Mouse (Mus musculus) c-Kit-negative CD71-positive TER-119-positive erythroid progenitor cells, embryonic 14.5 days (primary cell): ENCODE results near the gene Sel1l2.
"Not testable (repeated sequence)": the region's sequence is repeated elsewhere in the genome, so short reads cannot be mapped to it uniquely, and the experiment has no call there.

Experiments used
- DNase-seq: peaks from one replicate; pipeline ENCODE4 v3.0.0-alpha.2; 2013; ENCODE audit warnings: low read depth, low spot score

The Sel1l2 gene

DNA sequence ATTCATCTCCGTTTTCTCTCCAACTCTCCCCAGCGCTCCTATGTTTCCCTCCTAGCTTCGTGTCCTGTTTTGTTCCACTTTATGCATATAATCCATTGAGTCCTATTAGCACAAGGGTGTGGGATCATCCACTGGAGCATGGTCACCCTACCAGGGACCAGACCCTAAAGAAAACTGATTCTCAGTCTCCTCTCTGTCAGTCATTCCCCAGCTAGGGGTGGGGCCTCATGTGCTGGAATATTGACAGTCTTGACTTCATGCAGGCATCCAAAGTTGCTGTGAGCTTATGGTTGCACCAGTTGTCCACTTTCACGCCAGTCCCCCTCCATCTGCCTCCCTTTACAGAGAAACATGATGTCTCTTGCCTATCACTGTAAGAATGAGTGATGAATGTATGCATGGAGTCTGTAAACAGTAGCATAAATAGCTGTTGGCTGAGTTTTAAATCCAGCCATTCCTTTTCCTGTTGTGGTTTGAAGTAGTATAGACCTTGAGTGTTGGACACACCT lies 174.9 kb downstream of the Sel1l2 start:
- no peak for DNase-seq

DNA sequence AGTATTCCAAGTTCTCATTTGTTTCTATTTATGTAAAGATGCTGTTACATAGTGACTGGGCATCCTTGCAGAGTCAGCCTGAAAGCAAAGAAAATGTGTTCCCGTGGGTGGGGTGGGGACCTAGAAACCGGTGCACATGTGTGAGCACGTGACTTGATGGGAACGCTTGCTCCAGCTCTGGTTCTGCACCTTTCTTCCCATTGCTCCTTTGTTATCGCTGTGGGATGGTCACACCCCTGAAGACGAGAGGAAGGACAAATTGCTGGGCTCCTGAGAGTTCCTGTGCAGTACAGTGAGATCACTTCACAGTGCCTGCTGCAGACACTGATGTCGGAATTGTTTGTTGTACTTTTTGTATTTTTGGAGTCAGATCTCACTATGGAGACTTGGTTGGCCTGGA lies 185.8 kb downstream of the Sel1l2 start:
- DNase-seq: no peak

DNA sequence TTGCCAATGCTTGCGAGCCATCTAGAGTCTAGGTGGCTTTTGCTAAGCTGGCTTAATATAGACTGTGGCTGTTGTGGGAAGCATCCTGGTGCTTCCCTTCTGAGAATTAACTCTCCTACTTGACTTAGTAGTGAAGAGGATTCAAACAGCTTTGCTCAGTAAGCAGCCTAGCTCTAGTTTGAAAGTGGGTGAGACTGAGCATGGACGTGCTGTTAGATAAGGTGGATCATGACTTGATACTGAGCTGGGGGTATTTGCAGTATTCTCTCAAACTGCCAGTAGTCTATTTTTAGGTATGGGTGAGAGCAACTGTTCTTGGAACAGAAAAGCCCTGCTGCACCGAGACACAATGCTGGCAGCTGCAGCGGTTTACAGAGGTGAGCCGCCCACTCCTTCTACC lies 186.9 kb downstream of the Sel1l2 start:
- no peak for DNase-seq

DNA sequence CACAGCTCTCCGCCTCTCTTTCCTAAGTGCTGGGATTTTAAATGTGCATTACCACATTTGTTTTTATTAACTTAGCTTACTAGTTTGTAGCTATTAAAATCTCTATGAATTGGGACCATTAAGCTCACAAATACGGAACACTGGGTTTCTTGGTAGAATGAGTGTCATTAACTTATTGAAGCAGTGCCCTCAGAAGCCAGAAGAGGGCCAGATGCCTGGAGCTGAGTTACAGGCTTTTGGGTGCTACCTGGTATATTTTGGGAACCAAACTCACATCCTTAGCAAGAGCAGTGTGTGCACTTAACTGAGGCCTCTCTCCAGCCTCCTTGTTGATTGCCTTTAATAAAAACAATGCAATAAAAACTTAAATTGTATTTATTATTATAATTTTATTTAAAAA lies 188.8 kb downstream of the Sel1l2 start:
- no peak for DNase-seq

- DNase-seq: not testable (repeated sequence)
Measured at GRCm38 (mm10) chr2:140185685-140186210, 203.8 kb downstream of the Sel1l2 start.
